Mouse (Mus musculus): ENCODE data around the gene Olfr638.
"Not testable (repeated sequence)": the region's sequence is repeated elsewhere in the genome, so short reads cannot be mapped to it uniquely, and the experiment has no call there.

Gene Olfr638

DNA sequence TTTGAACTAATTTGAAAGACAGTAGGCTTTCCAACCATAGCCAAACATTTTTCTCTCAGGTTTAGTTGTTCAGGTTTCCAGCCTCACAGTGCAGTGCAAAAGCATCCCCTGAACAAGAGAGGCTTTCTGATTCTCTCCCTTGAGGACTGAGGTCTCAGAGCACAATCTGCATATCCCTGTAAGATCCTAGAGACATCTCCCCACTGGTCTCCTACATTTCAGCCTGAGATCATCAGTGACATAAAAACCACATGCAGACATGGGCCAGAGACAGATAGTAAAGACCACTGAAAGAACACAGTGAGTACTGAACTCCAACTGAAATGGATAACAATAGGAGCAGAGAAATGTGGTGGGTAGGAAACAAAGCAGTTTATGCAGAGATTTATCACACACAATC is at the start of gene Olfr638:
TSS of gene Olfr638 (plus strand) at position 301 of the 400 bp plus-strand sequence.
- DNase-seq (ENCODE audit: low spot score in 2 of 2): no peak

DNA sequence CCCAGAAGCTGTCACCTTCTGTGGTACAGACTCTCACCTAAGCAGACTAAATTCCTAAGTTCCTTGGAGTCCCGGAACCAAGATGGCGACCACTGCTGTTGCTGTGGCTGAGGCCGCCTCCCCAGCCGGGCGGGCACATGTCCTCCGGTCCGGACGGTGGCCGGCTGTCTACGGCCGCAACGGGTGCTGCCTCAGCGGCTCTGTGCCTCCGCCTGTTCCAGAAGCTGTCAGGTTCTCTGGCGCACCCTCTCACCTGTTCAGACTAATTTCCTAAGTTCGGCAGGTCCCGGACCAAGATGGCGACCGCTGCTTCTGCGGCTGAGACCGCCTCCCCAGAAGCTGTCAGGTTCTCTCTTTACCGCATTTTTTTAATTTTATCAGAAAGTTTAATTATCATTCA is 31.7 kb upstream of the Olfr638 start:
- DNase-seq (ENCODE audit: low spot score in 2 of 2): not testable (repeated sequence)

DNA sequence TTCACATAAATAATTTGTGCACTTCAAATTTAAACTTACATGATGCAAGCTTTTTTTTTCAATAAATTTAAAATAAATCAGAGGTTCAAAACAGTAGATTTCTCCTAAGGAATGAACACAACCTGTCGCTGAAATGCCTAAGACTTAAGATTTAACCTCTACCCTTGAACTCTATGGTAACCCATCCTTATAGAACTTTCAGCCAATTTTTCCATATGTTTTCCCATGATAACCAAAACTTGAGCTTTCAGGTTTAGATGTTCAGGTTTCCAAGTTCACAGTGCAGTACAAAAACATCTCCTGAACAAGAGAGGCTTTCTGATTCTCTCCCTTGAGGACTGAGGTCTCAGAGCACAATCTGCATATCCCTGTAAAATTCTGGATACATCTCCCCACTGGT is 27.7 kb upstream of the Olfr638 start, which contains the start of gene Olfr635:
TSS of gene Olfr635 (plus strand) at position 301 of the 400 bp plus-strand sequence.
- no peak for DNase-seq (ENCODE audit: low spot score in 2 of 2)

DNA sequence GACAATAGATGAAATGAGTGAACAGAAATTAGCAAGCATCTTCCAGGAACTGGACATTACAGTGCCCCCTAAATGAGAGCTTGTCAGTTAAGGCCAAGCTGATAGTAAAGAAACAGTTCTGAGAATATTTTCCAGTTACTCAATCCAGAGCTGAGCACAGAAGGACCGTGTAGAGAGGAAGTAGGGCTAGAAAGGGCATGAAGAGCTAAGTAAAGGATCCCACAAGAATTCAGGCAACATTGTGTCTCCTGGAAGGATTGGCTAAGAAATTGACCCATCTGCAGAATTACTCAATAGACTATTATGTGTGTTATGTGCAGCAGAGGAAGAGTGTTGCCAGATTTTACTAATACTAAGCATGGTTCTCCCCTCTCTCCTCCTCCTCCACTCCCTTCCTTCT is 26.8 kb upstream of the Olfr638 start:
- DNase-seq (ENCODE audit: low spot score in 2 of 2): no peak

DNA sequence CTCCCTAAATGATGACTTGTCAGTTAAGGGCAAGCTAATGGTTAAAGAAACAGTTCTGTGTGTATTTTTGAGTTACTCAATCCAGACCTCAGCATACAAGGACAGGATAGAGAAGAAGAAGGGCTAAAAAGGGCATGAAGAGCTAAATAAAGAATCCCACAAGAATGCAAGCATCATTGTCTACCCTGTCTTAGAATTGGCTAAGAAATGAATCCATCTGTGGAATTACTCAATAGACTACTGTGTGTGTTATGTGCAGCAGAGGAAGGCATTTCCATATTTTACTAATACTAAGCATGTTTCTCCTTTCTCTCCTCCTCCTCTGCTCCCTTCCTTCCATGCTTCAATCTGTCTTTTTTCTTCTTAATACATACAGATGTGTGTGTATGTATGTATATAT is 578 bp downstream of the Olfr638 start:
- DNase-seq (ENCODE audit: low spot score in 2 of 2): no peak

DNA sequence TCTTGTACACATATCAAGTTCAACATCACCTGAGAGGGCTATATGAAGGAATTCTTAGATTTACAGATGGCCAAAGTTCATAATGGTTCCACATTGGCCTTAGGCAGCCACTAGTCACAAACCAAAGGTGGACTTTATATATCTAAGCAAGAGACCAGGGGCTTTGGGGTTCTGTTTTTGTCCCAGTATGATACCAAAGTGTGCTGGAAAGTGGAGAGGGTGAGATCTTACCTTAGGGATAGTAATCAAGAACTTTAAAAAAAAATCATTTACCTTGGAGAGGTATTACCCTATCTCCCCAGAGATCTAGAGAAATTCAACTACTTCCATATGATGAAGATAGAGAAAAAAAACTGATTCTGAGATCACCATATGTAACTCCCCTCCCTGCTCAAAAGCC is 18.7 kb downstream of the Olfr638 start, which contains the start of gene Olfr639:
TSS of gene Olfr639 (minus strand) at position 101 of the 400 bp plus-strand sequence.
- no peak for DNase-seq (ENCODE audit: low spot score in 2 of 2)

DNA sequence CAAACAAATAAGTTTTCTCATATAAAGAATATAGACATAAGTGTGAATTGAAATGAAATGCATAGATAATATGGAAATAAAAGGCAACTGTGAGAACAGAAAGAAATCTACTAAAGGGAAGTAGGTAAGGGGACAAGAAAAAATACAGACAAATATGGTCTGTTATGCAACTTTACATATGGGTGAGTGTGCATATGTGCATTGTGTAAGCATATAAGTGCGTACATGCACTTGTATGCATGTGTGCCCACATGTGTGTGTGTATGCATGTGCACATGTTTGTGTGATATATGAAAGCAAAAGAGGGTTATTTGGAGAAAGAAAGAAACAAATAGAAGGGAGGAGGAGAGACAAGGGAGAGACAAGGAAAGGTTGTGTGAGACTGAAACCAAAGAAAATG is 20.4 kb downstream of the Olfr638 start:
- no peak for DNase-seq (ENCODE audit: low spot score in 2 of 2)

DNA sequence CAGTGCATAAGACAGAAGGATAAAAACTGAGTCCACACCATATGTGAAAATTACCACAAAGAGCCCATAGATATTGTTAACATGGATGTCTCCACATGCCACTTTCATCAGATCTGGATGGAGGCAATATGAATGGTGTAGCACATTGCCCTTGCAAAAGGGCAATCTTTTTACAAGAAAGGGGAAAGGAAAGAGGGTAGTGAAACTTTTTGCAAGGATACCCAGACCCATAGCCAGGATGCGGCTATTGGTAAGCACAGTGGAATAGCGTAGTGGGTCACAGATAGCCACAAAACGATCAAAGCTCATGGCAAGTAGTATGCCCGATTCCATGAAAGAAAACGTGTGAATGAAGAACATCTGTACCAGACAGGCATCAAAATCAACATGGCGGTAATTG is 23.1 kb downstream of the Olfr638 start:
- DNase-seq (ENCODE audit: low spot score in 2 of 2): no peak

DNA sequence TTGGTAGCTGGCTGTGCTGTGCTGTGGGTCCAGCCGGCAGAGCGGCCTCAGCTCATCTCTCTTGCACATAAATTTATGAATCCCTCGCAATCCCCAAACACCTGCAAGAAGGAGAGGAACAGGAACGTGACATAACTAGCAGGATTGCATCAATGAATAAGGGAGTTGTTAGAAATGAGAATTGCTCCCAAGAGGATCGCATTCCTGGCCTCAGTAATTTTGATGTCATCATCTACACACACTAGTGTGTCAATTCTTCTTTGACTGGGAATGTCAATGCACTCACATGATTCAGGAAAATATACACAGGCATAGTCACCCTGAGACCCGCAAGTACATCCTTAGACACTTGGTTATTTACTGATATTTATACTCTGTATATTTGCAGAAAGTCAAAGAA is 26.9 kb downstream of the Olfr638 start, which contains the start of gene Olfr640:
TSS of gene Olfr640 (minus strand) at position 101 of the 400 bp plus-strand sequence.
- DNase-seq (ENCODE audit: low spot score in 2 of 2): no peak

DNA sequence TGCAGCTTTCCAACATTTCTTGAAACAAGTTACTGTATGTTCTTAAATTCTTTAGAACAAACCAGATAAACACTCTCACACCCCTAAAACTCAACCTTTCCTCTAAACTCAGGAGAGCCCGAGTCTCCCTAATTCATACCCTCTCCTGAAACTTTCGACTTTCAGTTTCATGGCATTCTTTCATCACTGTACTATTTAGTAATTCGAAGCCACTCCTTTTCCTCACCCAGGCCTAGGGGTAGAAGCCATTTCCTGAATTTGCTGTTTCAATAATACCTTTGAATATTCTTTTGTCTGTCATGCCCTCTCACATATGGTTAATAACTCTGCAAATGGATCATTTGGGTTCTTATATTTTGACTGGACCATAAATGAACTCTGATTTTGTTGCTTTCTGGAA is 28.4 kb downstream of the Olfr638 start:
- DNase-seq (ENCODE audit: low spot score in 2 of 2): no peak

DNA sequence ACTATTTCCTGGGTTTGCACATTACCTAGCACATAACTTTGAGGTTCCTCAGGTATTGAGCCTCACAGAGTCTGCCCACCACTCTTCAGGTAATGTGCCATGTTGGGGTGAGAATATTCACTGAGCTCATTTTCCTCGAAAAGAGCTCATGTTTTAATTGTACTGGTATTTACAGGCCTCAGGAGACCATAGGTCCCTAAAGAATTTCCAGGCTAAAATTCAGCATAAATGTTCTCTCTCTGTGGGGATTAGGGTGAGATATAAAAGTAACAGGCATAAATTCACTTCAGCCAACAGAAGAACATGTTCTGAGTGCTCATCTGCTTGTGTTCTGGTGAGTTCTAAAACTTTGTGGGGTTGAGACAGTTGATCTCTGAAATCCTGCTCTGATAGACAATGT is 36.6 kb downstream of the Olfr638 start, which contains the start of gene Olfr641:
TSS of gene Olfr641 (plus strand) at position 301 of the 400 bp plus-strand sequence.
- no peak for DNase-seq (ENCODE audit: low spot score in 2 of 2)

DNA sequence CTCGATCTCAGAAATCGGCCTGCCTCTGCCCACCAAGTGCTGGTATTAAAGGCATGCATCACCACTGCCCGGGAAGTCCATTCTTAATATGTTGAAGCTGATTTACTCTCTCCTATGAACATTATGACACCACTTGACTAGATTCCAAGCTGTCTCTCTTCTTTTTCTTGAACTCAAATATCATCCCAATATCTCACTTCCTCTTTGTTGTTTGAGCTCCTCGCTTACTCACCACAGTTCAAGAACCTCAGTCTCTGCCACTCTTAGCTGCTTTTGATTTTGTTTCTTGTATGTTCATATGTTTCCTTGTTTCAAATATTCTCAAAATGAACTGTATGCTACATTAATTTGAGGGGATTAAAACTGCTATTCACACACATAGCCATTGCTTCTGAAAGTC is 52.2 kb downstream of the Olfr638 start:
- DNase-seq (ENCODE audit: low spot score in 2 of 2): no peak

DNA sequence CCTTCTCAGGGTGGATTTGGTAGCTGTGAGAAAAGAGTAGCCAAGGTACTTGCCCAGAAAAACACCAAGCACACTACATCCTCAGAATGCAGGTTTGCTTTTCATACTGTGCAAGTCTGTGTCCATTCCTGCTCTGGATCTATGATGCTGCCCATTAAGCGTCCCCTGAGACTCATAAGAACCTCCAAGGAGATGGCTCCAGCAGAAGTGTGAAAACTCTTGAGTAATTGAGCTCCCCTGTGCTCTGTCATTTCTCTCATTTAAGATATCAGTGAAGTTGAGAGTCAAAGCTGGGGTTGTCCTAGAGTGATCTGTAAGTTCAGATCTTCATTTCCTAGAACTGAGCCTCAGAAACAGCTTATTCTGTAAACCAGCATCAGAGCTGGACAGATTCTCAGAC is 54.0 kb downstream of the Olfr638 start, which contains the start of gene Olfr642:
TSS of gene Olfr642 (minus strand) at position 101 of the 400 bp plus-strand sequence.
- no peak for DNase-seq (ENCODE audit: low spot score in 2 of 2)

Measured in spleen, postnatal 36 days (tissue).